Mouse (Mus musculus) ovary, postnatal 14 days (tissue): Measurements from ENCODE around the gene Cpa4.

Source experiments
- DNase-seq: peaks from one replicate; pipeline ENCODE4 v3.0.0; 2022; ENCODE audit warnings: low spot score

The Cpa4 gene

GRCm38 (mm10) chr6:30551644-30552580 lies 16.3 kb upstream of the Cpa4 start:
- DNase-seq = no peak

DNA sequence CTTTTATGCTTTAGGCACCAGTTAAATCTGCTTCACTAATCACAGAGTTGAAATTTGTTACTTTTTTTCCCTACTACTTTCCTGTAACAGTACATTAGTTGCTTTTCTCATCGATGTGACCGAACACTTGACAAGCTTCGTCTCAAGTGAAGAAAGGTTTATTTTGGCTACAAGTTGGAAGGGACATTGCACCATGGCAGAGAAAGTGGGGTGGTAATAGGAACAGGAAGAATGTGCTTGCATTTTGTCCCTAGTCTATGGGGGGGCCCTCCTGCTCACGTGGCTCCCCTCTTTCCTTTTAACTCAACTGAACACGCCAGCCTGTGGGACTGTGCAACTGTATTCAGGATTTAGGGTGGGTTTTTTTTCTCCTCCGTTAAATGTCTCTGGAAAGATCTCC lies 15.5 kb upstream of the Cpa4 start:
- no peak for DNase-seq

DNA sequence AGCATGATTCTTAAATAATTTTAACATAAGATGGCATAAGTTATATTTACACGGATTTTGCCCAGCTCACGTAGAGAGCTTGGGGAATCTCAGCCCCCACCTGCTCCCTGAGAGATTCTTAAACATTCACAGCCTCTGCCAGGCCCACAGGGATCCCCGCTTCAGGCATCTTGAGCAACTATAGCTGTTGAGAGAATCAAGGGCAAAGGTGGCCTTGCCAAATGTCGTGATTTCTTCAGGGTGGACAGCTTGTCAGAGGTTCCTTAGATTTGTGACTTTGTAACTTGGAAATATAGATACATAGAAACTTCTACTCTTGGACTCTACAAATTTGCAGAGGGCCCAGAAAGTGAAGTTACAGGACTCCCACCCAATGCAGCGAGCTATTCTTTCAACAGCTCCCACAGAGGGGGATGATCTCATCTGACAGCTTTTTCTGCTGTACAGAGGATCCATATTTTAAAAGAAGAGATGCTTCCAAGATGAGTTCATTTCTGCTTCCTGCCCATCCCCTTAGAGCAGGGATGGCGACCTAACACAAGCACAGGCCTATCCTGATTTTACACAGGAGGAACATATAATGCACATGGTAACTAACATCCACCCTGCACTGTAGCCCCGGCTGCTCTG lies 14.7 kb upstream of the Cpa4 start:
- no peak for DNase-seq

DNA sequence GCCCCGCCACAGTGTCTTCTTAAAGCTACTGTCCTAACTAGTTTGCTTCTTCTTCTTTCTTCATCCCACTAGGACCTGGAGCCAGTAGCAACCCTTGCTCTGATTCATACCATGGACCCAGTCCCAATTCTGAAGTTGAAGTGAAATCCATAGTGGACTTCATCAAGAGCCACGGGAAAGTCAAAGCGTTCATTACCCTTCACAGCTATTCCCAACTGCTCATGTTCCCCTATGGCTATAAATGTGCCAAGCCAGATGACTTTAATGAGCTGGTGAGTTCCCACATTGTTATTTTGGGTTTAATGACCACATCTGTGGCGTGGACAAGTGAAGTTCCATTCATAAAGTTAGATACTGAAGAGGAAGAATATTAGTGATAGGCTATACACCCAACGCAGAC lies 14.1 kb upstream of the Cpa4 start:
- no peak for DNase-seq

DNA sequence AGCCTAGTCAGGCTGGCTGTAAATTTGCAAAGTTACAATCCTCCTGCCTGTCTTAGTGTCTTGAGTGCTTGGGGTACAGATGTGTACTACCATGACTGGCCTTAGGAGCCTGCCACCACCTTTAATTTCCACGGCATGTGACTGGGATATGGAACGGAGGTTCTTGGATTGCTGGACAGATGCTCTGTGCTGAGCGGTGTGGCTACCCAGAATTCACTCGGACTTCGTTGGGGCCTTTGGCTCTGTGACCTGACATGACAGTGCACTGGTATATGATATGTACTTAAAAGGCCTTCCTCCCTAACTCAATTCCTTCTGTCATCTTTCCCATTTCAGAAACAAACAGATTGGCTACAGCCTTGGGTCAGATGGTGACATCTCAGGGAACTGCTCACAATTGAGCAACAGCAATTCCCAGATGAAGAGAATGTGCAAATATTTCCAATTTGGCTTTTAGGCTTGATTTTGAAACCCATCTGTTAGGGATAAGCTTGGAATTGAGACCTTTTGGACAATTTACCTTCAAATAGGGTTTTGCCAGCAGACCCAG lies 13.5 kb upstream of the Cpa4 start:
- no peak for DNase-seq

GRCm38 (mm10) chr6:30556080-30556479 lies 12.1 kb upstream of the Cpa4 start:
- no peak for DNase-seq

DNA sequence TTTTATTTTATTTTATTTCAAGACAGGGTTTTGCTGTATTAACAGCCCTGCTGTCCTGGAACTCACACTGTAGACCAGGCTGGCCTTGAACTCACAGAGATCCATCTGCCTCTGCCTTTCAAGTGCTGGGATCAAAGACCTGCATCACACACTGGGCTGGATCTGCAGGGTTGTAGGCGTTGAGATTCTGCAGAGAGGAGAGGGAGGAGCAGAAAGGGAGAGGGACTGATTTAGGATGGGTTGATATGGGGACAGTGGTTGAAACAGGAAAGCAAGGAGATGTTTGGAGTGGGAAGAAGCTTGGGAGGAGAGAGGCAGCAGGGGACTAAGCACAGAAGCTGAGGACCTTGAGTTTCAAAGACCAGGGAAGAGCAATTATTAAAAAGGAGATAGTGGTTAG lies 8.4 kb upstream of the Cpa4 start:
- no peak for DNase-seq

GRCm38 (mm10) chr6:30562132-30562531 lies 6.0 kb upstream of the Cpa4 start:
- DNase-seq = no peak

GRCm38 (mm10) chr6:30563575-30563974 lies 4.6 kb upstream of the Cpa4 start:
- no peak for DNase-seq

DNA sequence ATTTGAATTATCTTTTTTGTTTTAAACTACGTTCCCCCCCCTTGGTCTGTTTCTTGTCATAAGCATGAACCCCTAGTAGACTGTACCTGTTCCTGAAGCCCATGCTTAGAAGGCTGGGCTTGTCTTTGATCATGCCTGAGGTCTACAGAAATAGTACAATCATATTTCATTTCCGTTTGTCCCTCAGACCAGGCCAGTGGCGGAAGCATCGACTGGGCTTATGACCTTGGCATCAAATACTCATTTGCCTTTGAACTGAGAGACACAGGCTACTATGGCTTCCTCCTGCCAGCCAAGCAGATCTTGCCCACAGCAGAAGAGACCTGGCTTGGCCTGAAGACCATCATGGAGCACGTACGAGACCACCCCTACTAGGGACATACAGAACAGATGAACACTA lies 4.1 kb upstream of the Cpa4 start:
- no peak for DNase-seq

DNA sequence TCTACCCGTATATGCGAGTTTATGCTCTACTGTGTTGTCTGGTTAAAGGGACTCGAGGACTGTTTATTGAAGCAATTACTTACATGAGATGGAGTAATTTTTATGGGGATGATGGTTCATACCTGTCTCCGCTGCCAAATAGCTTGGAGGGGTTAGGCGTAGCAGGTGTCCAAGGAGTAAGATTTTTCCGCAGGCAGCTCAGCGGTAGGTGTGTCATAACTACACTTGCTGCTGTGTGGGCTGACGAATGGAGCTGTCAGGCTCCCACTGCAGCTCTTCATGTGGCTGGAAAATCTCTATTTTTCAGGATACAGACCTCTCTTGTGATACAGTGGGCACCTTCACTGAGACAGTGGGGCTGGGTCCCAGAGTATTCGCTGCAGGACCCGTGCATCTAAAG lies 1.2 kb downstream of the Cpa4 start:
- no peak for DNase-seq

DNA sequence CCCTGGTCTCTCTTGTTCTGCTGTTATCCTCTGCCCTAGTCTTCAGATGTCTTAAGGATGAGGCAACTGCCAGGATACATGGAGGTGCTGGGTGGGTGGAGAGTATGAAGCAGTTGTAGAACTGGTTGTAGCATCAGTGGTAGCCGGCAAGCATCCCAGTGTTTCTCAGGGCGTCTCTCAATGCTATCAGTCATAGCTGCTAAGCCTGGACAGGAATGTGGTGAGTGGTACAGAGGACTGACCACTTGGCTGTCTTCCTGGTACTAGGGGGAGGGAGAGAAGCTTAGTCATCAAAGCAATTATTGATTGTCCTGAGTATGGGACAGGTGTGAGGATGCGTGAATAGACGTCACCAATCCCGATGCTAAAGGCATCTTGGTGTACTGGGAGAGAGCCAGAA lies 1.8 kb downstream of the Cpa4 start:
- DNase-seq = no peak

DNA sequence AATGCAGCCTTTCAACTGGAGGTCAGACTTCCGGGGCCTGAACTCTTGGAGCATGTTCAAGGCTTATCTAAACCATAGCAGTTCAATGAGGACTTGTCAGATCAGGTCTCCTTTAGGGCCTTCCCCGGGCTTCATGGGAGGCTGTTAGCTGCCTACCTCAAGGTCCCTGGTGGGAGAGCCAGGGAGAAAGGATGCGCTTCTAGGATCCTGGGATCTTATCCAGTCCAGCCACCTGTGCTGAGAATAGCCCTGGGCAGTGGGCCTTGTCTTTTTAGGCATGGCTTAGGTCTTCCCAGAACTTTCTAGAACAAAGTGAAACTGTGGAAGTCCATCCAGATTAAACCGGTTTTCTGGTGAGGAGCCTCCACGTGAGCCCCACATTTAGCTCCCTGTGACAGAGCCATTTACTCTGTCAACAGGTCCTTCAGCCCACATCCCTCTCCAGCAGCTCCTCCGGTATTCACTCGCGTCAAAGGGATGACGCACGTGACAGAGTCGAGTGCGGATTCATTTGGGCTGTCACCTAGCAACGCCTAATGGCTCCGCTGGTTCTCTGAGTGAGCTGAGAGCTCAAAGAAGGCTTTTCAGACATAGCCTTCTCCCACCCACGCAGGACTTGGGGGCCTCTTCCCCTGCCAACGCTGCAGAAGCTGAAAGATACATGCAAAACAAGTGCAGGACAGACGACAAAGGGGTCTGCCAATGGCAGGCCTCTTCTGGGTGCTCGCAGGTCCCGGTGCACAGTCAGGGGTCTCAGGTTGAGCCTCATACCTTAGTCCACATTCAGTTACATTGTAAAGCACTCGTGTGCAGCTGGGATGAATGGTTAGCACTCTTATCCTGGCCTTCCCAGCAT lies 4.5 kb downstream of the Cpa4 start:
- DNase-seq = no peak

- DNase-seq = no peak
These were observed 5.2 kb downstream of the Cpa4 start for GRCm38 (mm10) chr6:30573380-30573779.

DNA sequence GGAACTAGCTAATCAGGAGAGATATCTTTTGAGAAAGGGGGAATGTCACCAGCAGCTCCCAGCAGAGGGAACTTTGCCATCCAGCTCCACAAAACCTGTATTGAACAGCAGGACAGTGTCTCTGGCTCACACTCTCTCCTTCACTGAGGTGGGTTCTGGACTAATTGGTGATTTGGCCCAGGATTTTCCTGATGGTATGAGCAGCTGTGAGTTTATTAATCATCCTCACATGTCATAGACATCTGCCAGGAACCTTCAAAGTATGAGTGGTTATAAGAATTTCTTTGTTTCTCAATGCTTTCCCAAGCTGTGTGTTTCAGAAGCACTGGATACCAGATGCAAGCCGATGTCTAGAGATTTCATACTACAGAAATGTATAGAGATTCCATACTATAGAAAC lies 6.8 kb downstream of the Cpa4 start:
- DNase-seq = no peak

- no peak for DNase-seq
These were observed 8.5 kb downstream of the Cpa4 start for GRCm38 (mm10) chr6:30576477-30577203.

DNA sequence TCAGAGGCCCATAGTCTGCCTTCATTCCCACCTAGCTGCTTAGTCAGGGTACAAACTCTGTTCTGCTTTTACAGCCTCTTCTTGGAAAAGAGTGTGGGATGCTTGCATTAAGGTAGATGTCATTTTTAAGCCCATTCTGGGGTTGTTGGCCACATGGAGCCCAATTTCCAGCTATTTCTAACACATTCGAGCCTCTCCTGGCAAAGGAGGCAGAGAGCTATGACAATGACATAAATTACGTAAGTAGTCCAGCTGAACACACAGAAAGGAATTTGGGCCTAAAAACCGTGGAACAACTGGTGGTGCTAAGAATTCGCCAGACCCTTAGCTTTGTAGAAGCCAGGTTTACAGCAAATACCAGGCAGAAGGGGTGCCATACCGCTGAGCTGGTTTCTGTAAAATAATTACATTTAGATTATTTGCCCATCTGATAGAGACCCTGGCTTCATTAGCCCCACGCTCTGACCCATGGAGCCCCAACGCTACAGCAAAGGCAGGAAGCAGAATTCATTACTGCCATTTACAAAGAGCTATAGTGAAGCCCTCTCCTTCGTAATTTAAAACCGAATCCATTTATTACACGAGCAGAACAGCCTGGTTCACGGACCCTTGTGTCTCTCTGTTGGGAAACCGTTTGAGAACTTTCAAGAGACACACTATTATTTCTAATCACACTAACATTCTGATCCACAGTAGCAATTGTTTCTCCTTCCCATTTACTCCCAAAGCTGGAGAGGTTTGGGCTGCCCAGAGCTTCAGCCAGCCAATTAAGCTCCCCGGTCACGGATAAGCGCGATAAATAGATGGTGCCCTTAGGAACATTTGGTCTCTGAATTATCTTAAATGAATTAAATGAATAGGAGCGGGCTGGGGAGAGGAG lies 12.0 kb downstream of the Cpa4 start:
- DNase-seq = no peak

- no peak for DNase-seq
These were observed 12.6 kb downstream of the Cpa4 start for GRCm38 (mm10) chr6:30580841-30581176.

GRCm38 (mm10) chr6:30586886-30587442 lies 18.8 kb downstream of the Cpa4 start:
- no peak for DNase-seq

DNA sequence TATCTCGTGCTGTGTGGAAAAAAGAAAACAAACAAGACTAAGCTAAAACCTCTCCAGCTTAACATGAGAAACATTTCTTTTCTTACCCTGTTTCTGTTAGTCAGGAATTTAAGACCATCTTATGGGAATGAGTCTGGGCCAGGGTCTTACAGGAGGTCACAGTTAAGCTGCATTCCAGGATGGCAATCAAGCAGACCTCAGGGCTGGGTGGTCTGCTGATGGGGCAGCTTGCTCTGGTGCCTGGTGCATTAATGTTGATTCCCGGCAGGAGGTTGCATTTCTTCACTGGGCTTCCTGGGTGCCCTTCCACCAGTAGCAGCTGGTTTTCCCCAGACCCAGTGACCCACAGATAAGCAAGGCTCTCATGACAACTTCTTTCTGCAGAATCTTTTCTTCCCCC lies 21.6 kb downstream of the Cpa4 start:
- DNase-seq = no peak
